Mouse (Mus musculus) embryonic facial prominence, embryonic 10.5 days (tissue): ENCODE measurements around the gene Spaca4. TPM values are rescaled to one million over a fixed set of nuclear protein-coding genes. Genes with fewer than 3 reads are reported as not detected.

Experiments used
- DNase-seq: peaks from one replicate; pipeline ENCODE4 v3.0.0-alpha.2; 2017; ENCODE audit warnings: low spot score
- H3K27ac ChIP-seq: fragments of 300-500 bp; sonication (generic); replicated peaks from 2 replicates; pipeline ENCODE4 v1.5.1; 2016; ENCODE audit warnings: mild to moderate bottlenecking
- H3K27me3 ChIP-seq: fragments of 300-500 bp; sonication (generic); replicated peaks from 2 replicates; pipeline ENCODE4 v1.6.1; 2016; ENCODE audit warnings: low read depth, mild to moderate bottlenecking; ENCODE audit not compliant: poor library complexity, severe bottlenecking
- H3K36me3 ChIP-seq: fragments of 300-500 bp; sonication (generic); replicated peaks from 2 replicates; pipeline ENCODE4 v1.6.1; 2016; ENCODE audit warnings: mild to moderate bottlenecking, moderate library complexity
- H3K4me1 ChIP-seq: fragments of 300-500 bp; sonication (generic); 2 replicates; pipeline ENCODE4 v1.6.1; 2016
- H3K4me3 ChIP-seq: fragments of 300-500 bp; sonication (generic); 2 replicates; pipeline ENCODE4 v1.5.1; 2016; ENCODE audit warnings: mild to moderate bottlenecking, moderate library complexity
- H3K9me3 ChIP-seq: fragments of 300-500 bp; sonication (generic); 2 replicates; pipeline ENCODE4 v1.6.1; 2016; ENCODE audit warnings: mild to moderate bottlenecking
- WGBS: fragments of 180-500 bp; shearing (Covaris S2); methylation state at CpG from one replicate; pipeline ENCODE4 v1.1.7; 2016; 5-methylcytosine and 5-hydroxymethylcytosine counted together
- polyA plus RNA-seq: library from polyadenylated mRNA; unstranded; fragments of >200 nt; fragmentation: Nextera tagmentation; extraction: Ambion mirVana; gene quantifications from 2 replicates; pipeline ENCODE4 v1.2.1, GENCODE M21; 2016

Gene Spaca4
- polyA plus RNA-seq, 1 experiment from 2014 or later: 0.22 TPM

- Histone ChIP-seq H3K4me3 (peak overlapping the region; percentile 59), H3K9me3 (no peaks in the 10 kb centered on the region), H3K27ac (peak overlapping the region; percentile 32; the same call in 1 of the 2 replicates), H3K27me3 (peaks cover 46% of the 10 kb centered on the region), H3K36me3 (no peaks in the 10 kb centered on the region), H3K4me1 (peaks cover 55% of the 10 kb centered on the region)
- 32% methylated on average over 11 of the region's 11 CpGs for WGBS
- DNase-seq: no peak
These were observed 24.5 kb downstream of the Spaca4 start for GRCm38 (mm10) chr7:45701072-45701471.

- 1% methylated on average over 20 of the region's 20 CpGs for WGBS
- no peaks in the 10 kb centered on the region for H3K36me3 ChIP-seq
- peaks cover 52% of the 10 kb centered on the region for H3K4me1 ChIP-seq
- peaks cover 46% of the 10 kb centered on the region for H3K27me3 ChIP-seq
- no peaks in the 10 kb centered on the region for H3K9me3 ChIP-seq
- H3K27ac ChIP-seq: peak overlapping the region; percentile 48
- peak; percentile 76 for DNase-seq
- peak overlapping the region; percentile 59 for H3K4me3 ChIP-seq
These were observed 25.2 kb downstream of the Spaca4 start for GRCm38 (mm10) chr7:45700301-45701015.

- H3K4me3 ChIP-seq: peak within 1 kb of the TSS; percentile 59
- peaks cover 56% of the 10 kb centered on the region for H3K4me1 ChIP-seq
- peak; percentile 45 for DNase-seq
- H3K9me3 ChIP-seq: no peaks in the 10 kb centered on the region
- H3K27me3 ChIP-seq: peaks cover 46% of the 10 kb centered on the region
- 2% methylated on average over 36 of the region's 36 CpGs for WGBS
- no peaks in the 10 kb centered on the region for H3K36me3 ChIP-seq
- H3K27ac ChIP-seq: peak within 1 kb of the TSS; percentile 48
These were observed 26.0 kb downstream of the Spaca4 start, which contains the start of gene Car11 for GRCm38 (mm10) chr7:45699523-45700141. Car11 (plus strand) TSS chr7:45699843.

GRCm38 (mm10) chr7:45697894-45698293 lies 27.7 kb downstream of the Spaca4 start:
- no peak overlapping the region for H3K27ac ChIP-seq
- 80% methylated on average over 7 of the region's 7 CpGs for WGBS
- peaks cover 46% of the 10 kb centered on the region for H3K27me3 ChIP-seq
- peaks cover 52% of the 10 kb centered on the region for H3K4me1 ChIP-seq
- no peaks in the 10 kb centered on the region for H3K9me3 ChIP-seq
- no peak for DNase-seq
- H3K36me3 ChIP-seq: no peaks in the 10 kb centered on the region
- no peak overlapping the region for H3K4me3 ChIP-seq

GRCm38 (mm10) chr7:45695098-45695497 lies 30.5 kb downstream of the Spaca4 start:
- H3K27me3 ChIP-seq: peaks cover 29% of the 10 kb centered on the region
- peak; percentile 68 for DNase-seq
- no peaks in the 10 kb centered on the region for H3K9me3 ChIP-seq
- peaks cover 45% of the 10 kb centered on the region for H3K4me1 ChIP-seq
- no peak overlapping the region for H3K4me3 ChIP-seq
- WGBS: 18% methylated on average over 6 of the region's 6 CpGs
- peak overlapping the region; percentile 54; the same call in 1 of the 2 replicates for H3K27ac ChIP-seq
- no peaks in the 10 kb centered on the region for H3K36me3 ChIP-seq

- peak within 1 kb of the TSS; percentile 54 for H3K27ac ChIP-seq
- WGBS: 88% methylated on average over 50 of the region's 50 CpGs
- peaks cover 45% of the 10 kb centered on the region for H3K4me1 ChIP-seq
- H3K27me3 ChIP-seq: peaks cover 19% of the 10 kb centered on the region
- no peak within 1 kb of the TSS for H3K4me3 ChIP-seq
- no peak for DNase-seq
- no peaks in the 10 kb centered on the region for H3K36me3 ChIP-seq
- H3K9me3 ChIP-seq: no peaks in the 10 kb centered on the region
These were observed 31.6 kb downstream of the Spaca4 start, which contains the start of gene Sec1 for GRCm38 (mm10) chr7:45693921-45694591. Sec1 (minus strand) TSS chr7:45694402.

GRCm38 (mm10) chr7:45692364-45692763 lies 33.2 kb downstream of the Spaca4 start:
- DNase-seq: no peak
- Histone ChIP-seq H3K4me3 (no peak overlapping the region), H3K27ac (0 out of 2 replicates have a peak overlapping the region, but pooled peaks have one; percentile 44), H3K4me1 (peaks cover 49% of the 10 kb centered on the region), H3K27me3 (0 out of 2 replicates have a peak, but pooled peaks cover 6% of the 10 kb centered on the region), H3K9me3 (no peaks in the 10 kb centered on the region), H3K36me3 (no peaks in the 10 kb centered on the region)
- WGBS: 87% methylated on average over 2 of the region's 2 CpGs

GRCm38 (mm10) chr7:45689800-45690199 lies 35.8 kb downstream of the Spaca4 start:
- H3K9me3 ChIP-seq: no peaks in the 10 kb centered on the region
- H3K4me1 ChIP-seq: peaks cover 64% of the 10 kb centered on the region
- DNase-seq: no peak
- H3K27me3 ChIP-seq: peaks cover 14% of the 10 kb centered on the region; the same call in 1 of the 2 replicates
- H3K36me3 ChIP-seq: no peaks in the 10 kb centered on the region
- 0 out of 2 replicates have a peak overlapping the region, but pooled peaks have one; percentile 26 for H3K27ac ChIP-seq
- no peak overlapping the region for H3K4me3 ChIP-seq
- 75% methylated on average over 11 of the region's 11 CpGs for WGBS

GRCm38 (mm10) chr7:45689099-45689498 lies 36.5 kb downstream of the Spaca4 start:
- H3K9me3 ChIP-seq: no peaks in the 10 kb centered on the region
- peaks cover 18% of the 10 kb centered on the region; the same call in 1 of the 2 replicates for H3K27me3 ChIP-seq
- no peak overlapping the region for H3K4me3 ChIP-seq
- WGBS: 64% methylated on average over 6 of the region's 6 CpGs
- H3K27ac ChIP-seq: peak overlapping the region; percentile 27; the same call in 1 of the 2 replicates
- H3K36me3 ChIP-seq: no peaks in the 10 kb centered on the region
- H3K4me1 ChIP-seq: peaks cover 63% of the 10 kb centered on the region
- DNase-seq: no peak

GRCm38 (mm10) chr7:45686841-45687240 lies 38.8 kb downstream of the Spaca4 start:
- Histone ChIP-seq H3K27me3 (peaks cover 28% of the 10 kb centered on the region; the same call in 1 of the 2 replicates), H3K27ac (peak overlapping the region; percentile 74; the same call in 1 of the 2 replicates), H3K36me3 (no peaks in the 10 kb centered on the region), H3K4me3 (no peak overlapping the region), H3K9me3 (no peaks in the 10 kb centered on the region), H3K4me1 (peaks cover 72% of the 10 kb centered on the region)
- no peak for DNase-seq
- 74% methylated on average over 3 of the region's 3 CpGs for WGBS

GRCm38 (mm10) chr7:45685811-45686210 lies 39.8 kb downstream of the Spaca4 start:
- 43% methylated on average over 10 of the region's 10 CpGs for WGBS
- Histone ChIP-seq H3K4me1 (peaks cover 72% of the 10 kb centered on the region), H3K27ac (peak overlapping the region; percentile 76), H3K27me3 (peaks cover 28% of the 10 kb centered on the region; the same call in 1 of the 2 replicates), H3K4me3 (peak overlapping the region; percentile 30; the same call in 1 of the 2 replicates), H3K9me3 (no peaks in the 10 kb centered on the region), H3K36me3 (no peaks in the 10 kb centered on the region)
- DNase-seq: no peak

- Histone ChIP-seq H3K36me3 (no peaks in the 10 kb centered on the region), H3K27ac (peak within 1 kb of the TSS; percentile 90), H3K9me3 (no peaks in the 10 kb centered on the region), H3K4me1 (peaks cover 52% of the 10 kb centered on the region), H3K27me3 (peaks cover 22% of the 10 kb centered on the region; the same call in 1 of the 2 replicates), H3K4me3 (peak within 1 kb of the TSS; percentile 42)
- no peak for DNase-seq
- WGBS: 68% methylated on average over 7 of the region's 7 CpGs
These were observed 42.1 kb downstream of the Spaca4 start, which contains the start of gene Ntn5 for GRCm38 (mm10) chr7:45683396-45684050. Ntn5 (plus strand) TSS chr7:45684022.
